Mouse (Mus musculus) midbrain, embryonic 10.5 days (tissue): ENCODE data around the gene Lemd2. TPM values are rescaled to one million over a fixed set of nuclear protein-coding genes. Genes with fewer than 3 reads are reported as not detected.

ENCODE experiments used
- DNase-seq: peaks from one replicate; pipeline ENCODE4 v3.0.0-alpha.2; 2017; ENCODE audit warnings: low spot score
- H3K27ac ChIP-seq: fragments of 300-500 bp; sonication (generic); replicated peaks from 2 replicates; pipeline ENCODE4 v1.5.1; 2016; ENCODE audit warnings: mild to moderate bottlenecking
- H3K27me3 ChIP-seq: fragments of 300-500 bp; sonication (generic); 2 replicates; pipeline ENCODE4 v1.6.1; 2016; ENCODE audit warnings: low read depth, mild to moderate bottlenecking; ENCODE audit not compliant: poor library complexity, severe bottlenecking
- H3K36me3 ChIP-seq: fragments of 300-500 bp; sonication (generic); 2 replicates; pipeline ENCODE4 v1.6.1; 2016; ENCODE audit warnings: mild to moderate bottlenecking, moderate library complexity
- H3K4me1 ChIP-seq: fragments of 300-500 bp; sonication (generic); 2 replicates; pipeline ENCODE4 v1.6.1; 2016
- H3K4me3 ChIP-seq: fragments of 300-500 bp; sonication (generic); 2 replicates; pipeline ENCODE4 v1.5.1; 2016; ENCODE audit warnings: mild to moderate bottlenecking, moderate library complexity
- H3K9me3 ChIP-seq: fragments of 300-500 bp; sonication (generic); replicated peaks from 2 replicates; pipeline ENCODE4 v1.6.1; 2016; ENCODE audit warnings: mild to moderate bottlenecking
- WGBS: fragments of 180-500 bp; shearing (Covaris S2); methylation state at CpG from one replicate; pipeline ENCODE4 v1.1.7; 2016; 5-methylcytosine and 5-hydroxymethylcytosine counted together
- polyA plus RNA-seq: library from polyadenylated mRNA; unstranded; fragments of >200 nt; fragmentation: Nextera tagmentation; extraction: Ambion mirVana; gene quantifications from 2 replicates; pipeline ENCODE4 v1.2.1, GENCODE M21; 2016

Lemd2 gene
- polyA plus RNA-seq, 1 experiment from 2014 or later, result 16.4 TPM

- Histone ChIP-seq H3K9me3 (no peaks in the 10 kb centered on the region), H3K27me3 (no peaks in the 10 kb centered on the region), H3K27ac (no peak overlapping the region), H3K4me3 (no peak overlapping the region), H3K36me3 (no peaks in the 10 kb centered on the region), H3K4me1 (peaks cover 16% of the 10 kb centered on the region)
- 92% methylated on average over 9 of the region's 9 CpGs for WGBS
- DNase-seq, result no peak
These were observed 26.2 kb downstream of the Lemd2 start for GRCm38 (mm10) chr17:27178019-27178418.

DNA sequence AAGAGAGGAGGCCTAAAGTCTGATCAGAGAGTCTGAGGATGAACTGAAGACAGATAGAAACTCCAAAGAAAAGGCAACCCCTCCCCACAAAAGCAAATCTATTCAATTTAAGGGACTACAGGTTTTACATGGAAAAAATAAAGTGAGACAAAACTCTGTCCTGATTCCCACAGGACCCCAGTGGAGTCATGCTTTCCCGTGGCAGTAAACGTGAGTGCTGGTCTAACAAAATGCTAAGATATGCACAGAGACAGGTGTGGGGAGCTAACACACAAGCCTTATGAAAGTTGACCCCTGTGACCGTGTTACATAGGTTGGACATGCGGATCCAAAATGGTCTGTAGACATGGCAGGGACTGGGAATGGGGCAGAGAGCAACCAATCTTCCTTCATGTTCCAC, 27.5 kb downstream of the Lemd2 start:
- Histone ChIP-seq H3K27ac (peak overlapping the region; percentile 64; the same call in 1 of the 2 replicates), H3K36me3 (no peaks in the 10 kb centered on the region), H3K27me3 (no peaks in the 10 kb centered on the region), H3K9me3 (no peaks in the 10 kb centered on the region), H3K4me1 (peaks cover 16% of the 10 kb centered on the region), H3K4me3 (no peak overlapping the region)
- WGBS, result 91% methylated on average over 4 of the region's 4 CpGs
- no peak for DNase-seq

DNA sequence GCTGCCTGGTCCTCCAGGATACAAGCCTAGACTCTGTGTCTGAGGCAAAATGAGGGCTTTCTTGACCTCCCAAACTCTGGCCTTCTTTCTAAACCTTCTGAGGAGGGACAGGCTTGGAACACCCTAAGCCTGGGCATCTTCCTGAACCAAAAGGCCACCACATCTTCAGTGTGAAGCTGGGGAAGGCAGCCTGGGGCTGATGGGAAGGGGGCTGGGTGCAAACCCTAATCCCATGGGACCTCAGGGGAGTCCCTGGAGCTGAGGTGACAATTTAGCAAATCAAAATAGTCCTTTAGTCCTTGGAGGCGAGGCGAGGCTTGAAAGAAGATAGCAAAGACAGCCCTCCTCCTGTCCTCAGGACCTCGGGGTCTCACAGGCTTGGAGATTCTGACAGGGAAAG, 28.0 kb downstream of the Lemd2 start:
- no peak overlapping the region for H3K4me3 ChIP-seq
- peaks cover 16% of the 10 kb centered on the region for H3K4me1 ChIP-seq
- WGBS, result 85% methylated on average over 3 of the region's 3 CpGs
- H3K27ac ChIP-seq, result peak overlapping the region; percentile 64
- H3K9me3 ChIP-seq, result no peaks in the 10 kb centered on the region
- no peaks in the 10 kb centered on the region for H3K36me3 ChIP-seq
- no peak for DNase-seq
- H3K27me3 ChIP-seq, result no peaks in the 10 kb centered on the region

GRCm38 (mm10) chr17:27175196-27175874, 28.9 kb downstream of the Lemd2 start:
- Histone ChIP-seq H3K4me3 (no peak overlapping the region), H3K36me3 (no peaks in the 10 kb centered on the region), H3K27ac (peak overlapping the region; percentile 64), H3K27me3 (no peaks in the 10 kb centered on the region), H3K9me3 (no peaks in the 10 kb centered on the region), H3K4me1 (peaks cover 16% of the 10 kb centered on the region)
- DNase-seq, result no peak
- WGBS, result 50% methylated on average over 14 of the region's 14 CpGs

GRCm38 (mm10) chr17:27173715-27174114, 30.6 kb downstream of the Lemd2 start:
- 73% methylated on average over 3 of the region's 3 CpGs for WGBS
- DNase-seq, result no peak
- peaks cover 13% of the 10 kb centered on the region for H3K4me1 ChIP-seq
- H3K4me3 ChIP-seq, result no peak overlapping the region
- H3K27ac ChIP-seq, result no peak overlapping the region; the same call in 1 of the 2 replicates
- H3K9me3 ChIP-seq, result no peaks in the 10 kb centered on the region
- H3K27me3 ChIP-seq, result no peaks in the 10 kb centered on the region
- no peaks in the 10 kb centered on the region for H3K36me3 ChIP-seq

DNA sequence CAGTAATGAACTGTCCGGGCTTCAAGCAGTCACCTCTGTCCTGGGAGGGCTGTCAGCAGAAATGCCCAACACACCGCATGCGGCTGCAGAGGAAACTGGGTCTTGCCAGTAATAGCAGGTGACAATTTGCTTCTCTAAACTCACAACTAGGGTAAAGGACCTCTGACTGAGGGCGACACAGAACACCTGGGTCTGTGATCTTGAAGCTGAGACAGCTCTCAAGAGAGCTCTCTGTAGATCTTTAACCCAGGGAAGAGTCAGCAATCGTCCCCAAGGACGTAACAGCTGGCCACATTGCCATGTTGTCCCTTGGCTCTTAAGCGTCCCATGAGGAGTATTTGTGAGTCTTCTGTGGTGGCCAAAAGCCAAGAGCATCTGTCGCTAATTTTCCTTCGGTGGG, 31.8 kb downstream of the Lemd2 start:
- WGBS, result 86% methylated on average over 9 of the region's 9 CpGs
- Histone ChIP-seq H3K36me3 (no peaks in the 10 kb centered on the region), H3K4me1 (peaks cover 13% of the 10 kb centered on the region), H3K27me3 (no peaks in the 10 kb centered on the region), H3K4me3 (no peak overlapping the region), H3K9me3 (no peaks in the 10 kb centered on the region), H3K27ac (no peak overlapping the region)
- no peak for DNase-seq

DNA sequence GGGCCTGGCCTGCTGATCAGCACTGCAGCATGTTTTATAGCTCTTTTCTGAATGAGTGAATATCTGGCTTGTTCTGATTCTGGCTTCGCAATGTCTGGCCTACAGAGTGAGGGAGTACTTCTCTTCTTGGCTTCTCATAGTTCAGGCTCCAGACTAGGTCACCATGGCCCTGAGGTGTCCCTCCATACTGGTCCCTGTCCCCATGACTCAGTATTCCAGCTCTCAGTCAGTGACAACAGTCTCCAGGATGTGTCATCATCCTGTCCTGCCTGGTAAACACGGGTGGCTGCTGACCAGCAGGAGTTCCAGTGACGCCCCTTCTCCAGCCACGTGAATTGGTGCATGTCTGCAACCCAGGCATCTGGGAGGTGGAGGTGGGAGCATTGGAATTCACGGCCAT, 33.1 kb downstream of the Lemd2 start:
- H3K27me3 ChIP-seq, result no peaks in the 10 kb centered on the region

DNA sequence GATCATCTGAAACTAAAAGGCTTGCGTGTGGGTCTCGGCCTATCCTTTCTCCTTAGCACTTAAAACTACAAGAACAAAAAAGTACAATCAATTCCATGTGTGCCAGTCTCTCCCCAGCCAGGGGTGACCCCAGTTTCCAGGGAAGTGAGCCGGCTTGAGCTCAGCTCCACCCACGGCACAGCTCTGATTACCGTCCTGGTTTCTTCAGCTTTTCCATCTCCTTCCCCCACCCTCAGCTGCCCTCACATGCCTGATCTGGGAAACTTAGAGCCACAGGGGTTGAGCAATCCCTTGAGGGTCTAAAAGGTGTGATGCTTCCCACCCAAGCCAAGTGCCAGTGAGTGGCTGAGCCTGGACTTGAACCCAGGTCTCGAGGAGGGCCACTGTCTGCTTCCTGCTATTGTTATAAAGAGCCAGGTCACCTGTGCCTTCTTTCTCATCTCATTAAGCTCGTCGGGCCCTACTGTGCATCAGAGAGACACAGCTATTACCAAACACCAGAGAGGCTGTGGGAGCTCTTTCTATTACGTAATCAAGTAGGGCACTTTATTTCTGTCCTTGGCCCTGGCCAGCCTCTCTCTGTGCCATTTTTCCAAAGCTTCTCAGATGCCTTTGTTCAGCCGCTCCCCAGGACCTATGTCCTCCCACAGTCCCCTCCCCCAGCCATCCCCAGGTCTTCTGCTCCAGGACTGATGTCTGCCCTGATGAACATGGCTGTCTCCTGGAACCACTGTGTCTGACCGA, 34.1 kb downstream of the Lemd2 start:
- no peak overlapping the region for H3K4me3 ChIP-seq
- peaks cover under 1% of the 10 kb centered on the region for H3K4me1 ChIP-seq
- no peaks in the 10 kb centered on the region for H3K27me3 ChIP-seq
- DNase-seq, result no peak
- no peaks in the 10 kb centered on the region for H3K9me3 ChIP-seq
- H3K27ac ChIP-seq, result peak overlapping the region; percentile 42; the same call in 1 of the 2 replicates
- no peaks in the 10 kb centered on the region for H3K36me3 ChIP-seq
- WGBS, result 76% methylated on average over 11 of the region's 11 CpGs

More for the DNA sequence above, 33.1 kb downstream of the Lemd2 start:
- Histone ChIP-seq H3K36me3 (no peaks in the 10 kb centered on the region), H3K27ac (no peak overlapping the region), H3K4me3 (no peak overlapping the region), H3K9me3 (no peaks in the 10 kb centered on the region), H3K4me1 (peaks cover 10% of the 10 kb centered on the region)
- no peak for DNase-seq
- WGBS, result 72% methylated on average over 5 of the region's 5 CpGs

- WGBS, result 96% methylated on average over 4 of the region's 4 CpGs
- DNase-seq, result no peak
- no peaks in the 10 kb centered on the region for H3K4me1 ChIP-seq
- no peaks in the 10 kb centered on the region for H3K36me3 ChIP-seq
- no peak overlapping the region for H3K4me3 ChIP-seq
- no peak overlapping the region for H3K27ac ChIP-seq
- H3K27me3 ChIP-seq, result no peaks in the 10 kb centered on the region
- H3K9me3 ChIP-seq, result no peaks in the 10 kb centered on the region
These were observed 35.7 kb downstream of the Lemd2 start for GRCm38 (mm10) chr17:27168569-27168968.

- Histone ChIP-seq H3K4me3 (no peak within 1 kb of the TSS), H3K4me1 (no peaks in the 10 kb centered on the region), H3K9me3 (no peaks in the 10 kb centered on the region), H3K36me3 (no peaks in the 10 kb centered on the region), H3K27me3 (no peaks in the 10 kb centered on the region), H3K27ac (0 out of 2 replicates have a peak within 1 kb of the TSS, but pooled peaks have one; percentile 1)
- WGBS, result 88% methylated on average over 4 of the region's 4 CpGs
- no peak for DNase-seq
These were observed 36.7 kb downstream of the Lemd2 start, which contains the start of gene Ip6k3 for GRCm38 (mm10) chr17:27167545-27167944. Ip6k3 (minus strand) TSS chr17:27167795.

- Histone ChIP-seq H3K4me3 (no peak overlapping the region), H3K27me3 (no peaks in the 10 kb centered on the region), H3K36me3 (no peaks in the 10 kb centered on the region), H3K4me1 (no peaks in the 10 kb centered on the region), H3K27ac (0 out of 2 replicates have a peak overlapping the region, but pooled peaks have one; percentile 1), H3K9me3 (no peaks in the 10 kb centered on the region)
- DNase-seq, result no peak
- 81% methylated on average over 6 of the region's 6 CpGs for WGBS
These were observed 37.4 kb downstream of the Lemd2 start for GRCm38 (mm10) chr17:27166901-27167300.

- 74% methylated on average over 8 of the region's 8 CpGs for WGBS
These were observed 39.1 kb downstream of the Lemd2 start for GRCm38 (mm10) chr17:27165054-27165773.

More at GRCm38 (mm10) chr17:27165054-27165773, 39.1 kb downstream of the Lemd2 start:
- peak; percentile 45 for DNase-seq
- H3K4me3 ChIP-seq, result no peak overlapping the region
- no peaks in the 10 kb centered on the region for H3K9me3 ChIP-seq
- peak overlapping the region; percentile 15; the same call in 1 of the 2 replicates for H3K27ac ChIP-seq
- peaks cover 3% of the 10 kb centered on the region; the same call in 1 of the 2 replicates for H3K27me3 ChIP-seq
- H3K36me3 ChIP-seq, result no peaks in the 10 kb centered on the region
- H3K4me1 ChIP-seq, result no peaks in the 10 kb centered on the region; the same call in 1 of the 2 replicates
